Mouse (Mus musculus) embryo, embryonic 11 days (tissue): ENCODE results near the gene Upk3b.

Experiments
- DNase-seq: peaks from one replicate; pipeline ENCODE4 v3.0.0-alpha.2; 2015

Upk3b gene

DNA sequence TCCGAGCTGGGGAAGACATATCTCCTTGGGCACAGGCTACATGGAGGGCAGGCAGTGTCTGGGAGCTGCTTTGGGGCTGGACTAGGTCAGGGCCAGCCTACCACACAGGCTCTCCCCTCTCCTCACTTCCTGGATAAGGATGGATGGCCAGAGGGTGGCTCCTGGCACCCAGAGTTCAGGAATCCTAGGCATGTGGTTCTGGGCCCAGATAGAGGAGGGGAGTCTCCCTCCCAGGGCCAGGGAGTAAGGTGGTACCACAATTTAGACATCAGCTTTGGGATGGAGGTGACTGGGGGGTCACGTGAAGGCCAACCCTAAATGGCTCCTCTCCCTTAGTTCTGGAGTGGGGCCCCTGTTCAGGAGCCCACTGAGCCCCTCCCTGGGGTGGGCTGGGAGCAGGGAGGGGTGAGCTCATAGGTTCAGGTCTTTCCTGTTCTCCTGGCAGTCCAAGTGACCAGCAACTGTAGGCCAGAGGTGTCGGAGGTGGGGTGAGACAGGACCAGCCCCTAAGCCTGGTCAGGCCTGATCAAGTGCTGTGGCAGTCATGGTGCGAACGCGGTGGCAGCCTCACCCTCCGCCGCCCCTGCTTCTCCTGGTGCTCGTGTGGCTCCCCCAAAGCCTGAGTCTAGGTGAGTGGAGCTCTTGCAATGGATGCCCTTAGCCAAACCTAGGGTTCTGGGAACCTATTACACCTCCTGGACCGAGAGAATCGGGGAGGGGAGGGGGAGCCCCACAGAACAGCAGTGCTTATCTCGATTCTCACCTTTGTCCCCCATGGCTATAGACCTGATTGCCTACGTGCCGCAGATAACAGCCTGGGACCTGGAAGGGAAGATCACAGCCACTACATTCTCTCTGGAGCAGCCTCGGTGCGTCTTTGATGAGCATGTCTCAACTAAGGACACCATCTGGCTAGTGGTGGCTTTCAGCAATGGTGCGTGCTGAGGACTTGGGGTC lies at the start of gene Upk3b:
Gene Upk3b (plus strand): TSS at position 239 of the 957 bp plus-strand sequence.
- DNase-seq = no peak

DNA sequence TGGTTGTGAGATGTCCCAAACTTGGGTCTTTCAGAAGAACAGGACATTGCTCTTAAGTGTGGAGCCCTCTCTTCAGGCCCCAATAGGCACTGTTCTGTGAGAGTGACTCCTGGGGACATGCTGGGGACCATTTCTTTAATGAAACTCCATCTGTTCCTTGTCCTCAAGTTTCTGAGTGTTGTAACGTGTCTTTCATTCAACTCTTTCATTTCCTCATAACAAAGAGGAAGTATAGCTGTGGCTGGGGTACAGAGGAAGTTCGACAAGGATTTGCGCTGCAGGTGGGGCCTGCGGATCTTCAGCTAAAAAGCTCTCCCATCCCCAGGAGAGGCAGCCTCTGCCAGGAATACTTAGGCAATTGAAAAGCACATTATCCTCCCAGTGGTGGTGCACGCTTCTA lies 47.7 kb upstream of the Upk3b start:
- no peak for DNase-seq

DNA sequence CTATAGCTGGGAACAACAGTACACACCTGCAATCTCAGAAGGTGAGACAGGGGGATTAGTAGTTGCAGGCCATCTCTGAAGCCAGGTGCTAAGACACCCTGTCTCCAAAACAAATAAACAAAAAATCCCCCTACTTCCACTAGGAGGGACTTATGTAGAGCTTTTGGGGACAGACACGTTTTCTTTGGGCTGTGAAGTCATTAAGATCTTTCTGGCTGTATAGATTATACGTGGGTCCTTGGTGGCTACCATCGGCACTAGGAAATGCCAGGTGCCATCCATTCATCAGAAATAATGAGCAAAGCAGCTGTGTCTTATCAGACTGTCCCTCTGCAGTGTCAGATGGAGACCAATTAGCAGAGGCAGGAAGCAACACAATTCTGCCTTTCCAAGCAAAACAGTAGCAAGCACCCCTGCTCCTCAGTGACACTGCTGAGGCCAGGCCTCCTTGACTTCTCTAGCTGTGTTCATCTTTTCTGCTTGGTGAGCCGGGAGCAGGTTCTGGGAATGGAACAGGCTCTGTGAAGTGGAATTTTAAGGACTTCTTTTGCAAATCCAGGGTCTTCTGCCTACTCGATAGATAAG lies 44.8 kb upstream of the Upk3b start:
- no peak for DNase-seq

DNA sequence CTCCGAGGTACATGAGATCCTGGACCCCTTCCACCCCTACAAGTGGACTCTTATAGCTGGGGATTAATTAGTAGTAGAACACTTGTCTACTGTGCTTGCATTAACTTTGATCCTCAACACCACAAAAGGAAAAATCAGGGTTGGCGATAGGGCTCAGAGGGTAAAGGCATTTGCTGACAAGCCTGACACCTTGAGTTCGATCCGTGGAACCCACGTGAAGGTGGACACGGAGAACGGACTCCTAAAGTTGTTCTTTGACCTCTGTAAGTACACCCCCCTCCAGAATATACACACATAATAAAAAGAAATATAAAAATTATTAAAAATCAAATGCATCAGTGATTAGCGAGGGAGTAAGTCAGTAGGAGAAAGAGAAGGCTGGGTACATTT lies 44.0 kb upstream of the Upk3b start:
- DNase-seq = no peak

DNA sequence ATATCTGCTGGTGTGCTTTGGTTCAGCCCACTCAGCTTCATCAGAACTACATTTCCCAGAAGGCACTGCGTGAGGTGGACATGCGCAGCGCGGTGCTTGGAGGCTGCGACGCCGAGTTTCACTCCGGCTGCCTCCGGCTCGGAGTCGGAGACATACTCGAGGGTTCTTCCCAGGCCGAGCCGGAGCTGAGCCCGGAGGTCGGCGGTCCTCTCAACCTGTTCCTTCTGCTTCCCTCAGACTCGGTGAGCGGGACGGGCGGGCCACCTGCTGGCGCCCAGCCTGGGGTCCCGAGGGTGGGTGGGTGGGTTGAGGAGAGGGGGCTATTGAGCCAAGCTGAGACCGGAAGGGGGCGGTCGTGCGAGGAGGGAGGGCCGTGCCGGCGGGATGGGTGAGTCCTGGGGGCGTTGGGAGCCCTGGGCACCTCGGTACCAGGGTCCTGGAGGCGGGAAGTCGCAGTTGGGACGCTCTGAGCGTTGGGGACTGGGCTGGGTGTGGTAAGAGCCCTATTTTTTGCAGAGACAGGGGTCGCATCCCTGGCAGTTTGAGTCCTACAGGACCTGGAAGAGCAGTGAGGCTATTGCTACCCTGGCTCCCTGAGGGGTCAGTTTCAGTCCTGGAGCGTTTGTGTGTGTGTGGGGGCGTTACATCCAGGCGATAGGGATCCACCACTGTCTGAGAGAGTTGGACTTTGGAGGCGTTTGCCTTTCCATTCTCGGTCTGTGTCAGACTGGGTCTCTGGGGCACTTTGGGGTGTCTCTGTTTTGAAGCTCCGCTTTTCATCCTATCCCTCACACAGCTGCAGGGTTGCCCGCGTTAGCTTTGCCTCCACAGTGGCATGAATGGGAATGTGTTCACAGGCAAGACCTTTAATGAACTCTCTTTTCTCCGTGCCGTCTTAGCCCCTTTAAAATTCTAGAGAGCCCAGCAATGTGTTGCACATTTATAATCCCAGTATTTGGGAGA lies 43.3 kb upstream of the Upk3b start, which contains the start of gene Dtx2:
Gene Dtx2 (plus strand): TSS at position 76 of the 963 bp plus-strand sequence.
- peak; percentile 96 for DNase-seq

DNA sequence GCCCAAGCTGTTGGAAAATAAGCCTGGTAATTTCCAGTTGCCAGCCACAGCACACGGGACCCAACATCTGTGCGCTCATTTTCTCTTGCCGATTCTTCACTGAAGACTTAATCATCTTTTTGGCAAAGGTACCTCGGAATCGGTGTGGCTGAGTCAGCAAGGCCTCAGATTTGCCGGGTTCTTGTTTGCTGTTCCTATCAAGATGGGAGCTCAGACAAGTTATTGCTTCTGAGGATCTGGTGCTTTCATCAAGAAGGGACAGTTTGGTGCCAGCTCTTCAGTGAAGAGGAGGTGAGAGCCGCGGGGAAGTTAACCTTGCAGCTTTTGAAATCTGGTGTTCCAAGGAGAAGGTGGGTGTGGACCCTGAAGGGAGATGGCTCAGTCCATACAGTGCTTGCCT lies 42.1 kb upstream of the Upk3b start:
- DNase-seq = no peak

DNA sequence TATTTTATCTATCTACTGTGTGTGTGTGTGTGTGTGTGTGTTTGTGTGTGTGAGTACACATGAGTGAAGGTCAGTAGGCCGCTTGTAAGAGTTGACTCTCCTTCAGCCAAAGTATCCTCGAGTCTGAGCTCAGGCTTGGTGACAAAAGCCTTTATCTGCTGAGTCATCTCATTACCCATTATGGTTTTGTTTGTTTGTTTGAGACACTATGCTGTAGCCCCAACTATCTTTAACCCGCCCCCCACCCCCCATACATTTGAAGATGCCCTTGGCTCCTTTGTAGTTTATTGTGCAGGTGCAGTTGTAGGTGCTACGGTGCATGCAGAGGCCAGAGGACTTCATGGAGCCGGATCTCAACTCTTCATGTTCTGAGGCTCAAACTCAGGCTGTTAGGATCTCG lies 37.1 kb upstream of the Upk3b start:
- no peak for DNase-seq

DNA sequence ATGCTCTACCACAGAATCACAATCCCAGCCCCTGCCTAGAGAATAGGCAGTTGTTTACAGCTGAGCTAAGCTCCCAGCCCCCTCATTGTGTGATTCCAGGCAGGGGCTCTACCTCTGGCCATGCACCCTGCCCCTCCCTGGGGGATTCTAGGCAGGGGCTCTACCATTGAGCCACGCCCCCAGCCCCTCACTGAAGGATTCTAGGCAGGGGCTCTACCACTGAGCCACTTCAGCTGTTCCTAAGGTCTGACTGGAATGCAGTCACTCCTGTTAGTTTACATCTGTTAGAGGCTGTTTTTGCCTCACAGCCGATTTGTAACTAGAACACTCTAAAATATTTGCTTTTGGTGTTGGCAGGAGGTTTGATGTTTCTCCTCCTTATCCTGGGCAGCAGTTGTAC lies 36.0 kb upstream of the Upk3b start:
- DNase-seq = no peak

DNA sequence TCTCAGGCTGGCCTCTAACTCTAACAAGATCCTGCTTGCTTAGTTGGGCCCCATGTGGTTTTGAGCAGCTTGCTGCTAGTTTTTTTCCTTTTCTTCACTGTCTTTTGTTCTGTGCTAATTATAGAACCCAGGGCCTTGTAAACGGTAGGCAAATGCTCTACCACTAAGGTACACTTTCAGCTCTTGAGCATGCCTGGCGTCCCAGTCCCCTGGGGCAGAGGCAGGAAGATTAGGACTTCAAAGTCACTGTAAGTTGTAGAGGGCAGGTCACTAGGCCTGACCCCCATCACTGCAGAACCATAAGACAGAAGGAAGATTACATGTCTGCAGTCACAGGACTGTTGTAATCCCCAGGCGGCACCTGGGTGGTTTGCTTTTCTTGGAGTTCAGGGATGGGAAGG lies 35.5 kb upstream of the Upk3b start:
- DNase-seq = peak; percentile 24

DNA sequence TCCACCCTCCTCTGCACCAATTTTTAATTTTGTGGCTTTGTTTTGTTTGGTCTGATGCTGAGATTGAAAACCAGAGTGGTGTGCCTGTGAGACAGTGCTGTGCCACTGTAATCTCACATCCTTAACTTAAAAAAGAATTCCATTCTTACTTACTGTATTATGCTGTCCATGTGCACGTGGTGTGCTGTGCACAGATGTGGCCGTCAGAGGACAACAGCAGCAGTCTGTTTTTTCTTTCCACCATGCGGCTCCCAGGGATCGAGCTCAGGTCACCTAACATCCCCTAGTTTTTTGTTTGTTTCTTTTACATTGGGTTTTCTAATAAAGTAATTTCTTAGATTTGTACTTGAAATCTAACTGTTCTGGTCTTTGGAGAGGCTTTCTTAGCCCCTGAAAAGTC lies 33.8 kb upstream of the Upk3b start:
- DNase-seq = no peak

DNA sequence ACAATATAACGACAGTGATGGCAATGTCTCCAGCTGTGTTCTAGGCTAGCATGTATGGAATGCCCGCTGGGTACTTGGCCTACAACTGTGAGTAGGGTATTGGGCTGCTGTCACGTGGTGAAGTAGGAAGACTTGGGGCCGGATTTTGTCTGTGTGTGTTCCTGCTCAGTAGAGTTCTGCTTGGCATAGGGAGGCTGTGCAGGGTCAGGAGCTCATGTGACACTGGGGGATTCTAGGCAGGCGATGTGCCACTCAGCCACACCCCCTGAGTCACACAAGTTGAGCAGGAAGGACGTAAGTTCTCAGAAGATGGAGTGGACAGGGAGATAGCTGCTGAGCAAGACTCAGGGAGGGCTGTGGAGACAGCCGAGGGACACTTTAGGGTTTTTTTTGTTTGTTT lies 30.6 kb upstream of the Upk3b start:
- DNase-seq = no peak

DNA sequence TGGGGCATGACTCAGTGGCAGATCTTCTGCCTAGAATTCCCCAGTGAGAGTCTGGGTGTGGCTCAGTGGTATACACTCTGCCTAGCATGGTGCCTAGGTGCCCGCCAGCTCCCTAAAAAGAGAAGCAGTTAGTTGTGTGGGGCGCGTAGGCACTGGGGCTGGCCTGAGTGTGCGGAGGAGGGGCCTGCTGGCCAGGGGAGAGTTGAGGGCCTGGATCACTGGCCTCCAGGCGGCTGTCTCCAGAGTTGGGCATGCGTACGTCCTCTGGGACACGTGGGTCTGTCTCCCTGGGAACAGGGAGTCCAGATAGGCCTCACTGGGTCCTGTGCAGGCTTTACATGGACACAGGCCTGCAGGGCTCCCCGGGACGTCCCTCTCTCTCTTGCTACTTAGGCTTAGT lies 23.4 kb upstream of the Upk3b start:
- DNase-seq = no peak

DNA sequence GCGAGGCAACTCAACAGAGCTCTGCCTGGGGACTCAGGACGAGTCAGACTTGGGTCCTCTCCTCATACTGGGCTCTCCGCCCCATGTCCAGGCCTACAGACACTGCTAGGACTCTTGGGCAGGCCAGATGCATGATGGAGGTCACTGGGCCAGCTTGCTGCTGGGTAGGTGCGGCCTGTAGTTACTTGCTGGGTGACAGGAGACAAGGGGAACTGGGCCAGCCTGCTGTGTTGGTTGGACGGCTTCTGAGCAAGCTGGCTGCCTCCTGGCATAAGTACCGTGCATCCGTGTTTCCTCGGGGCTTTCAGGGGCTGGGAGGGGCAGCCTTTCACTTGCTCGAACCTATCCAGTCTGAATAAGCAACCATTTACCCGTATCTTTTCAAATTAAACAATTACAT lies 22.7 kb upstream of the Upk3b start:
- no peak for DNase-seq

DNA sequence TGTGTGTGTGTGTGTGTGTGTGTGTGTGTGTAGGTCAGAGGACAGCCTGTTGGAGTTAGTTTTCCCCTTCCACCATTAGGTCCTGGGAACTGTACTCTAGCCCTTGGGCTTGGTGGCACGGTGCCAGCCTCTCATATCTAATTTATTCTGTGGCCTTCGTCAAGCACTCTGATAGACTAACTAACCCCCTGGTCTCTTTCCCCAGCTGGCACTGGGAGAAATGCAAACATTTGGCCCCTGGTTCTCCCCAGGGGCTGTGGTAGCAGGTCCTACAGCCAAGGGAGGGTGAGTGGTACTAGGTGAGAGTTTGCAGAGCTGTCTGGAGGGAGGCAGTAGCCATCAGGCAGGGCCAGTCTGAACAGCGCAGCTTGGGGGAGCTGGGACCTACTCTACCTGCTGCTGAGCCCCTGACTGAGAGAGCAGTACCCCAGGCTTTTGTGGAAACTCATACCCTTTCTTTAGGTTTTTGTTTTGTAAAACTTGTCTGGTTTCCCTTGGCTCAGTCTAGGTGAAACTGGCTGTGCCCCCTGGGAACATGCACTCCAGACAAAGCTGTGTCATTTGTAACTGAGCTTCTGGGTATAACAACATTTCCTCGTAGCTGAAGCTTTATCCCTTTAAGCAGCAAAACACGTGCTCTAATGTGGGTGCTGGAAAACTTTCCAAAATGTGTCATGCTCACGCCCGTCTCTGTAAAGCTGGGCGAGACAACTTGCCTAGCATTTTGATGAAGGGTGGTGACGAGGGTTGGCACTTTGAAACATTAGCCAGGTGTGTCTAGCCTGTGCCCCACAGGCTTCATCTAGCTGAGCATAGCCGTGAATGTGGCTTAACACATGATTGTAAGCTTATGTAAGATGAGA lies 22.1 kb upstream of the Upk3b start:
- no peak for DNase-seq

DNA sequence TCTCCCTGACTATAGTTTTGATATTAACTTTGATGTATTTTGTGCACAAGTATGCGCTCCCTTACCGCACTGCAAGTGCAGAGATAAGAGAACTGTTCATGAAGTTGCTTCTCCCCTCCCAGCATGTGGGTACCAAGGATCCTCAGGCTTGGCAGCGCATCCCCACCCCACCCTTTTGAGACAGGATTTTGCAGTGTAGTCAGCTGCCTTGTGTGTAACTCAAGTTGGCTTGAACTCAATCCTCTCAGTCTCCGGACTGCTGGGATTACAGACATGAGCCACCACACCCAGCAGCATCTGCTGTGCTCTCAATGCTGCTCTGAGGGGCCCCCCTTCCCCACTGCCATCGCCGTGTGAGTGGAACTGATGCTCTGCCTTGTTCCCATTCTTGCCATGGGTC lies 21.0 kb upstream of the Upk3b start:
- no peak for DNase-seq

DNA sequence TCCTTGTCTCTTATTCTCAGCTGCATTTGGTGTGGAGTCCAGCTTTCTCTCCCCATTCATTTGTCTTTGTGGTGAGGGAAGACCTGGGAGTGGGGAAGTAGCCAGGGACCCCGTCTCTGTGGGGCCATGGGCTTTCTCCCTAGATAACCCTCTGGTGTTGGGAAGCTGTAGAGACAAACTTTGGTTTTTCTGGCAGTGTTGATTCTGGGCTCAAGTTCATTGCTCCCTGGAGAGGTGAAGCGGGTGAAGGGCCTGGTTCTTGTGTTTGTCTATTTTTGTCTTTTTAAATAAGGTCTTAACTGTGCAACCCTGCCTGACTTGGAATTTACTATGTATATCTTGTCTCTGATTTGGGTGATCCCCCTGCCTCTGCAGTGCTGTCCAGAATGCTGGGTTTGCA lies 19.6 kb upstream of the Upk3b start:
- no peak for DNase-seq

DNA sequence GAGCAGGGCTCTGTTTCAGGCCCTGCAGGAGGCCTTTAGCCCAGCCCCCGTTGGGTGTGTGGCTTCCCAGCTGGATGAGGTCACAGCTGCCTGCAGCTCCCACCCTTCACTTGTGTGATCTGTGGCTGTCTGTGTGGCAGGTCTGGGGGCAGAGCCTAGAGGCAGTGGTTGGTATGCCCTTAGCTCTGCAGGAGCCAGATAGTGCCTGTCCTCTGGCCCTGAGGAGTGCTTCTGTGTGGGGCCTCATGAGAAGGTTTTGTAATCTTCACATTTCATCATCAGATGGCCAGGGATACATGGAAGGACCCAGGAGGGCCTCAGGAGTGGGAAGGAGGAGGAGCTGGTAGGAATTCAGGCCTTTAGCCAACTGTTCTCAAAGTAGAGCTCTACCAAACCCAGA lies 18.4 kb upstream of the Upk3b start:
- DNase-seq = no peak

DNA sequence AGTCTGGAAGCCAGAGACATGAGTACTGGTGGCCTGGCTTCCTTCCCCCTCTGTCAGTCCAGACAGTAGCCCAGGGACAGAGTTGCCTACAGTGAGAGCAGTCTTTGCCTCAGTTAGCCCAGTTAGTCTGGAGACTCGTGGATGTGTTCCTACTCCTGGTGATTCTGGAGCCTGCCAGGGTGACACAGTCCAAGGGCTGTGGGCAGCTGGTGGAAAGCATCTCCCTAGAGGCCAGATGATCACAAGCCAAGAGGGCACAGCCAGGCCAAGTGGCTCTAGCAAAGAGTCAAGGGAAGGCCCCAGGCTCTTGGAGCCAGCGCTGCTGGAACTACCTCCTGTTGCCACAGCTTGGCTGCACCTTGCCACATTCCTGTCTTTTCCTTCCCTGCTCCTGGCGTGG lies 12.6 kb upstream of the Upk3b start:
- DNase-seq = no peak

DNA sequence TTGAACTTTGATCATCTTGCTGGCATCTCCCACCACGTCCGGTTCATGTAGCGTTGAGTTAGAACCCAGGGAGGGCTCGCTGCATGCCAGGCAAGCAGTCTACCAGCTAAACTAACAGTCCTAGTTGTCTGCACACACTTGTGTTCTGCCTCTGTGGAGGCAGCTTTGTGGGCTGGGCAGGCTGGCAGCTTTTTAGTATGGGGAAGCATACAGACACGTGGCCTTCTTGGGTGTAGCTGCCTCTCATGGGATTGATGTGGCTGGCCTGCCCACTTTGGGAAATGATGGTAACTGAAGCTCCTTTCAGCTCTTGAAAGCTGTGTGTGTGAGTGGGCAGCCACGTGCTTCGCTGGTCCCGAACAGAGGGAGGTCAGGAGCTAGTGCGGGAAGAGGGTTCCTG lies 11.4 kb upstream of the Upk3b start:
- no peak for DNase-seq

DNA sequence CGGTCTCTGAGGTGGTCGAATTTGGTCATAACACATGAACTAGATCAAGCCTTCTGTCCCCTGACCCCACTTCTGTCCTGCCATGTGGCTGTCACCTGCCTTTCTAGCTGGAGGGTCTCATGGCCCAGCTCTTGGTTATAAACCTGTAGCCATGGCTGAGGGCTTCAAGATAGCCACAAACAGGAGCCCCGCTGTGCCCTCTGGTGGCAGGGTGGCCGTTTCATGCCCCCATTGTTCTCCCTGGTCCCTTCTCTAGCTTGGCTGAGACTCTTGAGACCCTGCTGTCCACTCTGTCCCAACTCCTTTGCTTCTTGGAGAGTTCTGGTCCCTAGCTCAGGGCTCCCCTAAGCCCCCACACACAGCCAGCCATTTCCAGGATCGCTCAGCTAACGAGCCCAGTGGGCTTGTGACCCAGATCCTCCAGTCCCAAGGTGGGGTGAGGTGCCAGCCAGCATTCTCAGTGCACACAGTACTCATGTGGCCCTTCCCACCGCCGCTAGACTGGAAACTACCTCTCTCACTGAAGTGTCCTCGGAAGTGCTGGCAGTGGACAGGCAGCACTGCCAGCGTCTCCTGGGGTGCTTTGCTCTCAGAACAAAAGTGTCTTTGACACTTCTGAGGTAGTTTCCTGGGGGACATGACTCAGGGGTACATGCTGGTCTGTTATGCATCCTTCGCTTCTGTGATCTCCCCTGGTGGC lies 10.5 kb upstream of the Upk3b start:
- DNase-seq = no peak

DNA sequence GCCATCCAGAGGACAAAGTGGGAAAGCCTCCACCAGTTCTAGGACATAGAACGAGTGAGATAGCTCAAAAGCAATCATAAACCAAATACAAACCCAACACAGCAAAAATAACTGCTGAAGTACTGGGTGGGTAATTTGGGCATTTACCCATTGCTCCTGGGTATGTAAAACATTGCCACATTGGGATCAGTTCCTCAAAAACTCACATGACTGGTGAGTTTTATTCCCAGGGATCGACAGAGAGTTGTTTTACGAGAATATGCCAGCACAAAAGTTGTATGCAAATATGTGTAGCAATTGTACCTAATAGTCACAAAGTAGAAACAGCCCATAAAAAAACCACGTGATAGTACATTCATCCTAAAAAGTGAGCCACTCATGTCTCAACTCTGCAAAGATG lies 3.4 kb upstream of the Upk3b start:
- no peak for DNase-seq

DNA sequence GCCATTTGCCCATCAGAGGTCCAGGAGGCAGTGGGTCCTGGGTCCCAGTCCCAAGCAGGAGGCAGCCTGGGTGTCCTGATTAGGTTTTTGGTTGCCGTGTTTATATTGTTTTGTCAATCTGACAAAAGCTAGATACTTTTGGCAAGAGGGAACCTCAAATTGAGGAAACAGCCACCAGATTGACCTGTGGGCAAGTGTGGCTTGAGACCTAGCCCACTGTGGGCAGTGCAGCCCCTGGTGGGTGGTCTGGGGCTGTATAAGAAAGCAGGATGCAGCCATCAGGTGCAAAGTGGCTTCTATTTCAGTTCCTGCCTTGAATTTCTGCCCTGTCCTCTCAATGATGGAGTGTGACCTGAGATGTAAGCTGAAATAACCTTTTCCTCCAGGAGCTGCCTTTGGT lies 3.0 kb upstream of the Upk3b start:
- no peak for DNase-seq
